Mouse (Mus musculus) embryonic facial prominence, embryonic 13.5 days (tissue): ENCODE measurements around the gene Olfr1532-ps1. TPM values are rescaled to one million over a fixed set of nuclear protein-coding genes. Genes with fewer than 3 reads are reported as not detected.
"Not testable (repeated sequence)": the region's sequence is repeated elsewhere in the genome, so short reads cannot be mapped to it uniquely, and the experiment has no call there.

Experiments
- ATAC-seq: fragments of 200-750 bp; cut with Nextera tagmentation; 2 replicates; pipeline ENCODE4 v1.8.0; 2017; ENCODE audit warnings: low read depth; ENCODE audit not compliant: insufficient number of reproducible peaks, insufficient read depth, low FRiP score, low TSS enrichment
- H3K27ac ChIP-seq: fragments of 300-500 bp; sonication (generic); 2 replicates; pipeline ENCODE4 v1.5.1; 2015; ENCODE audit warnings: moderate library complexity, mild to moderate bottlenecking, inconsistent platforms
- H3K27me3 ChIP-seq: fragments of 300-500 bp; sonication (generic); 2 replicates; pipeline ENCODE4 v1.6.1; 2015; ENCODE audit warnings: mild to moderate bottlenecking, inconsistent platforms
- H3K36me3 ChIP-seq: fragments of 300-500 bp; sonication (generic); 2 replicates; pipeline ENCODE4 v1.6.1; 2015; ENCODE audit warnings: mild to moderate bottlenecking, inconsistent platforms
- H3K4me1 ChIP-seq: fragments of 300-500 bp; sonication (generic); 2 replicates; pipeline ENCODE4 v1.6.1; 2015; ENCODE audit warnings: inconsistent platforms
- H3K4me2 ChIP-seq: fragments of 300-500 bp; sonication (generic); 2 replicates; pipeline ENCODE4 v1.6.1; 2015; ENCODE audit warnings: moderate library complexity, mild to moderate bottlenecking, inconsistent platforms
- H3K4me3 ChIP-seq: fragments of 300-500 bp; sonication (generic); 2 replicates; pipeline ENCODE4 v1.5.1; 2015; ENCODE audit warnings: mild to moderate bottlenecking, inconsistent platforms
- H3K9ac ChIP-seq: fragments of 300-500 bp; sonication (generic); 2 replicates; pipeline ENCODE4 v1.6.1; 2015; ENCODE audit warnings: mild to moderate bottlenecking, inconsistent platforms
- H3K9me3 ChIP-seq: fragments of 300-500 bp; sonication (generic); 2 replicates; pipeline ENCODE4 v1.6.1; 2016; ENCODE audit warnings: inconsistent platforms
- WGBS: fragments of 180-500 bp; shearing (Covaris S2); methylation state at CpG from one replicate; pipeline ENCODE4 v1.1.7; 2015; ENCODE audit warnings: mixed read lengths; 5-methylcytosine and 5-hydroxymethylcytosine counted together
- polyA plus RNA-seq: library from polyadenylated mRNA; unstranded; fragments of >200 nt; fragmentation: Nextera tagmentation; extraction: Ambion mirVana; gene quantifications from 2 replicates; pipeline ENCODE4 v1.2.1, GENCODE M21; 2015

Olfr1532-ps1 gene
- not detected in 2 replicates for polyA plus RNA-seq

DNA sequence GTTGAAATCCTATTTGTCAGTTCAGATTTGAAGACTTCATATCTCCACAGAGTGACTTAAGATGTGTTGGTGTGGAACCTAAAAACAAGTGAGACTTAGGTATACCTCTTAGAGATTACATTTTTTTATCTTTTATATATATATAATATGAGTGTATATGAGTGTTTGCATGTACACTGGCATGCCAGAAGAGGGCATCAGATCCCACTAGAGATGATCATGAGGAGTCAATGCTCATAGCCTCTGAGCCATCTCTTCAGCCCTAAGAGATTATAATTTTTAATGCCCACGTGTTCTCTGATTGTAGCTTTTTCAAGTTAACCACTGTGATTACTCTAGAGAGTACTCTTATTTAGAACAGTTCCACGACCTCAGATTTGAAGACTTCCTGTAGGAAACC is at the start of gene Olfr1532-ps1:
Olfr1532-ps1 (plus strand) TSS at position 326 of the 400 bp plus-strand sequence.
- WGBS, result 57% methylated on average over 2 of the region's 2 CpGs
- no peaks in the 10 kb centered on the region for H3K4me1 ChIP-seq
- no peak within 1 kb of the TSS for H3K4me2 ChIP-seq
- ATAC-seq, result no peak
- H3K27ac ChIP-seq, result no peak within 1 kb of the TSS
- H3K9ac ChIP-seq, result no peak within 1 kb of the TSS
- no peaks in the 10 kb centered on the region for H3K27me3 ChIP-seq
- H3K9me3 ChIP-seq, result no peaks in the 10 kb centered on the region
- H3K36me3 ChIP-seq, result no peaks in the 10 kb centered on the region
- no peak within 1 kb of the TSS for H3K4me3 ChIP-seq

DNA sequence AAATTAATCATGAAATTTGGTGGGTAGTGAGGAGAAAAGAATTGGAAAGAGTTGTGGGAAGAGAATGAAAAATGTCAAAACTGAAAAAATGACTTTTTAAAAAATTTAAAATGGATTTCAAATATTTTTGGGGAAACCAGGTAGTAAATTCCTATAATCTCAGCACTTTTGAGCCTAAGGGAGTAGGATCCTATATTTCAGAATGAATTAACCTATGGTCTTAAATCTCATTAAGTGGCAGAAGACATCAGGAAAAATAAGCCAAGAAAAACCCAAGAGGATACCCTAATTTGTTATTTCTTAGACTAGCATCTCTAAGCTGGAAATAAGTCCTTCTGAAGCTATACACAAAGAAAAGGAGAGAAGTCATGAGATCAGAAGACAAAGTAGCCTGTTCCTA is 44.9 kb upstream of the Olfr1532-ps1 start, which contains the start of gene Olfr704:
Olfr704 (plus strand) TSS at position 301 of the 400 bp plus-strand sequence.
- no peaks in the 10 kb centered on the region for H3K9me3 ChIP-seq
- ATAC-seq, result no peak

DNA sequence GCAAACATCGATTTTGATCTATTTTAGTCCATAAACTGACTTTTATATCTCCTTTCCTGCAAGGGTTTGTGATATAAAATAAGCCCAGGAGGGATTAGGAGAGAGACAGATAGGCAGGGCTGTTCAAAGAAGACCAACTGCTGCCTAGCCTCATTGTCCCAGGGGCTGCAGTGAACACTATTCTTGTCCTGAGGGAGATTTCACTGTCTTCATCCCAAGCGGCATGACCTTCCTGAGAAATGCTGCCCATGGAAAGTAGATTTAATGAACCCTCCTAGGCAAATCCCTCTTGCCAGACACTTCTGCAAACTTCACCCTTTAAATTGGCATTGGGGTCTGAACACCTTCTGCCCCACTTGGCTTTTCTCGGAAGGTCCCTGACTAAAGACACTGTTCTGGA is 31.0 kb upstream of the Olfr1532-ps1 start, which contains the start of gene Olfr705:
Olfr705 (minus strand) TSS at position 101 of the 400 bp plus-strand sequence.
- WGBS, result 80% methylated on average over 3 of the region's 3 CpGs
- H3K27ac ChIP-seq, result no peak within 1 kb of the TSS
- no peak within 1 kb of the TSS for H3K4me2 ChIP-seq
- no peaks in the 10 kb centered on the region for H3K9me3 ChIP-seq
- no peak for ATAC-seq
- no peaks in the 10 kb centered on the region for H3K4me1 ChIP-seq
- no peaks in the 10 kb centered on the region for H3K36me3 ChIP-seq
- H3K4me3 ChIP-seq, result no peak within 1 kb of the TSS
- H3K27me3 ChIP-seq, result no peaks in the 10 kb centered on the region
- H3K9ac ChIP-seq, result no peak within 1 kb of the TSS

More for the DNA sequence above, 44.9 kb upstream of the Olfr1532-ps1 start, which contains the start of gene Olfr704:
- no peaks in the 10 kb centered on the region for H3K36me3 ChIP-seq
- H3K4me3 ChIP-seq, result no peak within 1 kb of the TSS
- no peaks in the 10 kb centered on the region for H3K27me3 ChIP-seq
- H3K27ac ChIP-seq, result no peak within 1 kb of the TSS
- H3K4me2 ChIP-seq, result no peak within 1 kb of the TSS
- H3K4me1 ChIP-seq, result no peaks in the 10 kb centered on the region
- no peak within 1 kb of the TSS for H3K9ac ChIP-seq

DNA sequence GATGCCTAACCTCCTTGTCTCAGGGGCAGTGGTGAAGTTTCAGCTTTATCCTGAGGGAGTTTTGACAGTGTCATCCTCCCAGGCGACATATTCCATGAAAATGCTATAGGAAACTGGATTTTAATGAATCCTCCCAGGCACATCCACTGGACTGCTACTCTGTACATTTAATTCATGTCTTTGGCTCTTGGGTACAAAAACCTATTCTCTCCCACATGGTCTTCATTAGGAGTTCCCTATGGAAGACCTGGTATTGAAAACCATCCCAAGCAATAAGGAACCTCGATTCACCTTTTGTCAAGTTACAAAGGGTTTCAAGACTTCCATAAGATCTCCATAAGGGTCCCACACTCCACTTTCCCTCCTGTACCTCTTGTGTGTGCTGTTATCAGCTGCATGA is 19.7 kb upstream of the Olfr1532-ps1 start, which contains the start of gene Olfr706:
Olfr706 (minus strand) TSS at position 101 of the 400 bp plus-strand sequence.
- Histone ChIP-seq H3K27ac (no peak within 1 kb of the TSS), H3K9me3 (no peaks in the 10 kb centered on the region), H3K27me3 (no peaks in the 10 kb centered on the region), H3K4me3 (no peak within 1 kb of the TSS), H3K36me3 (no peaks in the 10 kb centered on the region), H3K4me2 (no peak within 1 kb of the TSS), H3K4me1 (no peaks in the 10 kb centered on the region), H3K9ac (no peak within 1 kb of the TSS)
- ATAC-seq, result no peak
- WGBS, result 80% methylated on average over 2 of the region's 2 CpGs

DNA sequence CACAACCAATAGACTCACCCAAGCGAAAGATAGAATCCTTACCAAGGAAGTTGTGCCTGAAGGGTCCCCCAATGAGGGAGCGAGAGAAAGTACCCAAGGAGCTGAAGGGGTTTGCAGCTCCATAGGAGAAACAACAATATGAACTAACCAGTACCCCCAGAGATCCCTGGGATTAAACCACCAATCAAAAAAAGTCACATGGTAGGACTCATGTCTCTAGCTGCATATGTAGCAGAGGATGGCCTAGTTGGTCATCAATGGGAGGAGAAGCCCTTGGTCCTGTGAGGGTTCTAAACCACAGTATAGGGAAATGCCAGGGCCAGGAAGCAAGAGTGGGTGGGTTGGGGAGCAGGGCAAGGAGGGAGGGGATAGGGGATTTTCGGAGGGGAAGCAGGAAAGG is 6.7 kb upstream of the Olfr1532-ps1 start, which contains the start of gene Olfr707:
Olfr707 (minus strand) TSS at position 101 of the 400 bp plus-strand sequence.
- H3K27ac ChIP-seq, H3K4me1 ChIP-seq, H3K4me2 ChIP-seq, H3K36me3 ChIP-seq, H3K4me3 ChIP-seq, ATAC-seq, H3K9me3 ChIP-seq, H3K9ac ChIP-seq, H3K27me3 ChIP-seq: not testable (repeated sequence)
- WGBS, result 76% methylated on average over 3 of the region's 3 CpGs

DNA sequence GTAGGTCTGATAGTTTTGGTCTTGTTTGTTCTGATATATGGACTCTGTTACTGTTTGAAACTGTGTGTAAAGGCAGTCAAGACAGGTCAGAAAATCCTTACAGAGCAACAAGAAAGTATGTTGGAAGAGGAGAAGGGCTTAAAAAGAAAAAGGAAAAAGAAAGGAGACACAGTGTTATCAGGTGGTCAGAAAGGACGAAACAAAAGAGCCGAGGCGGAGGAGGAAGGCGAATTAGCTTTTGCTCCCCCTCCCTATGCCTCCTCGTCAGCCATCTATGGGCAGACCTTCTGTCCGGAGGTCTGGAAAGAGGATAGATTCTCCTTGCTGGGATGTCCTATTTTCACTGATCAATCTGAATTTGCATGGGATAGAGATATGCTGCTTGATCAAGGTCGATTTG is 13.2 kb downstream of the Olfr1532-ps1 start:
- H3K27me3 ChIP-seq, H3K36me3 ChIP-seq, H3K4me3 ChIP-seq, H3K9ac ChIP-seq, H3K9me3 ChIP-seq, ATAC-seq, H3K4me1 ChIP-seq, H3K27ac ChIP-seq, H3K4me2 ChIP-seq: not testable (repeated sequence)
- 87% methylated on average over 7 of the region's 7 CpGs for WGBS

DNA sequence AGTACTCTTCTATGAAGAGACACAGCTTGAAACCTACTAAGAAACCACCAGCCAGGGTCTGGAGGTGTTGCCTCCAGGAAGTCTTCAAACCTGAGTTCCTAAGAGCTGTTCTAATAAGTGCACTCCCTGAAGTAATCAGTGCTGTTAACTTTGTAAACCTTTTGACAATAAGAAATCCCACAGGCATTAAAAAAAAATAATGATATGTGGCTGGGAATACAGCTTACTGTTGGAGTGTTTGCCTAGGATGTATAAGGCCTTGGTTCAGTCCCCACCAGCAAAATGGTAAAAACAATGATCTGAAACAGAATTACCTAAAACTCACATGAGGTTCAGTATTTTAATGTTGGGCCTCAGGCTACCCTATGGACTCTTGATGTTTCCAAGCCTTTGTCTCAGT is 24.3 kb downstream of the Olfr1532-ps1 start, which contains the start of gene Olfr709-ps1:
Olfr709-ps1 (minus strand) TSS at position 101 of the 400 bp plus-strand sequence.
- H3K9ac ChIP-seq, result no peak within 1 kb of the TSS
- no peaks in the 10 kb centered on the region for H3K4me1 ChIP-seq
- no peak within 1 kb of the TSS for H3K4me2 ChIP-seq
- H3K27me3 ChIP-seq, result no peaks in the 10 kb centered on the region
- H3K9me3 ChIP-seq, result no peaks in the 10 kb centered on the region
- no peak within 1 kb of the TSS for H3K27ac ChIP-seq
- H3K4me3 ChIP-seq, result no peak within 1 kb of the TSS
- ATAC-seq, result no peak
- no peaks in the 10 kb centered on the region for H3K36me3 ChIP-seq

DNA sequence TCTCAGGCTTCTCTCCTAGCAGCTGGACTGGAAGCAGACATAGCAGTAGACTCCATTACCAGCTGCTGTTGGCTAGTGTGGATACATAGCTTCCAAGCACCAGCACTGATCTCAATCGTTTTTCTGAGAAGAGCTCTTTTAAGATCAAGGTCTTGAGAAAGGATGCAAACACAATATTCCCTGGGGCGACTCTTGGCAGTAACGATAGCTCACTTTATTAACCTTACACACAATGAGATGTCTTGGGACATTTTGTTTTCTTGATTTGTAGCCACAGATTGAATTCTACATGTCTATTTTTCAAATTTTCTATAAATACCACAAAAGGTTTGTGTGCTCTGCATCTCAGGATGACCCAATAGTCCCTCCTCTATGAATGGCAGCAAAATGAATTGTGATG is 40.4 kb downstream of the Olfr1532-ps1 start, which contains the start of gene Olfr710:
Olfr710 (minus strand) TSS at position 101 of the 400 bp plus-strand sequence.
- H3K27me3 ChIP-seq, result no peaks in the 10 kb centered on the region
- no peaks in the 10 kb centered on the region for H3K36me3 ChIP-seq
- no peak within 1 kb of the TSS for H3K4me3 ChIP-seq
- H3K4me1 ChIP-seq, result no peaks in the 10 kb centered on the region
- H3K27ac ChIP-seq, result no peak within 1 kb of the TSS
- 79% methylated on average over 3 of the region's 3 CpGs for WGBS
- H3K9ac ChIP-seq, result no peak within 1 kb of the TSS
- H3K9me3 ChIP-seq, result no peaks in the 10 kb centered on the region
- ATAC-seq, result no peak
- H3K4me2 ChIP-seq, result no peak within 1 kb of the TSS

DNA sequence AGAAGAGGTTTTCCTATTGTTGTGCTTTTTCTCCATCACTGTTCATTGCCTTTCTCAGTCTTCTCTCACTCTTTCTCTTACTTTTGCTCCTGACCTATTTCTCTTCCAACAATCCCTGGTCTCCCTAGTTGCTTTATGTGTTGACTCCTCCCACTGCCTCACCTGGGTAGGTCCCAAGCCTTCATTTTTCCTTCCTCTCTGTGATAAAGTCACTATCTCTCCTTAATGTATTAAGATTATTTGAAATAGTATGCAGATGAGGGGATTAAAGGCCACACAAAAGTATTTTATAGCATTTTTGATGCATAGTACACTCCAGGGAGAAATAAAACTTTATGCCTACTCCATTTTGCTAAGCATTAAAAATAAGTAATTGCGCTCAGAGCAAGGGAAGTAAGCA is 56.0 kb downstream of the Olfr1532-ps1 start, which contains the start of gene Olfr6:
Olfr6 (minus strand) TSS at position 101 of the 400 bp plus-strand sequence.
- no peak within 1 kb of the TSS for H3K27ac ChIP-seq
- WGBS, result 79% methylated on average over 1 of the region's 1 CpGs
- H3K4me1 ChIP-seq, result no peaks in the 10 kb centered on the region
- H3K36me3 ChIP-seq, result no peaks in the 10 kb centered on the region
- H3K27me3 ChIP-seq, result no peaks in the 10 kb centered on the region
- no peak within 1 kb of the TSS for H3K4me2 ChIP-seq
- H3K9ac ChIP-seq, result no peak within 1 kb of the TSS
- H3K4me3 ChIP-seq, result no peak within 1 kb of the TSS
- ATAC-seq, result no peak
- no peaks in the 10 kb centered on the region for H3K9me3 ChIP-seq

Other genes starting within 250 kb of the Olfr1532-ps1 start
- gene Olfr693, start 227.4 kb upstream of the Olfr1532-ps1 start, polyA plus RNA-seq, result not detected in 2 replicates
- not detected in 2 replicates for gene Olfr694, start 216.2 kb upstream of the Olfr1532-ps1 start, polyA plus RNA-seq
- gene Olfr695, start 191.6 kb upstream of the Olfr1532-ps1 start, polyA plus RNA-seq, result not detected in 2 replicates
- not detected in 2 replicates for gene Olfr697, start 165.6 kb upstream of the Olfr1532-ps1 start, polyA plus RNA-seq
- not detected in 2 replicates for gene Olfr698, start 152.6 kb upstream of the Olfr1532-ps1 start, polyA plus RNA-seq
- not detected in 2 replicates for gene Olfr699, start 114.8 kb upstream of the Olfr1532-ps1 start, polyA plus RNA-seq
- gene Olfr700, start 99.2 kb upstream of the Olfr1532-ps1 start, polyA plus RNA-seq, result not detected in 2 replicates
- not detected in 2 replicates for gene Olfr701, start 93.9 kb upstream of the Olfr1532-ps1 start, polyA plus RNA-seq
- gene Olfr702, start 74.1 kb upstream of the Olfr1532-ps1 start, polyA plus RNA-seq, result not detected in 2 replicates
- not detected in 2 replicates for gene Olfr703, start 64.6 kb upstream of the Olfr1532-ps1 start, polyA plus RNA-seq
- not detected in 2 replicates for gene Olfr704, start 44.8 kb upstream of the Olfr1532-ps1 start, polyA plus RNA-seq
- gene Olfr705, start 31.1 kb upstream of the Olfr1532-ps1 start, polyA plus RNA-seq, result not detected in 2 replicates
- gene Olfr706, start 19.8 kb upstream of the Olfr1532-ps1 start, polyA plus RNA-seq, result not detected in 2 replicates
- gene Olfr707, start 6.8 kb upstream of the Olfr1532-ps1 start, polyA plus RNA-seq, result not detected in 2 replicates
- gene Olfr709-ps1, start 24.2 kb downstream of the Olfr1532-ps1 start, polyA plus RNA-seq, result not detected in 2 replicates
- not detected in 2 replicates for gene Olfr710, start 40.3 kb downstream of the Olfr1532-ps1 start, polyA plus RNA-seq
- gene Olfr6, start 55.9 kb downstream of the Olfr1532-ps1 start, polyA plus RNA-seq, result not detected in 2 replicates
- gene Olfr711, start 67.5 kb downstream of the Olfr1532-ps1 start, polyA plus RNA-seq, result not detected in 2 replicates
- not detected in 2 replicates for gene Olfr2, start 98.1 kb downstream of the Olfr1532-ps1 start, polyA plus RNA-seq
- not detected in 2 replicates for gene Olfr713, start 123.2 kb downstream of the Olfr1532-ps1 start, polyA plus RNA-seq
- not detected in 2 replicates for gene Olfr714, start 163.0 kb downstream of the Olfr1532-ps1 start, polyA plus RNA-seq
- not detected in 2 replicates for gene Olfr17, start 185.2 kb downstream of the Olfr1532-ps1 start, polyA plus RNA-seq
- gene Olfr715b, start 202.4 kb downstream of the Olfr1532-ps1 start, polyA plus RNA-seq, result not detected in 2 replicates
- not detected in 2 replicates for gene Olfr715, start 223.1 kb downstream of the Olfr1532-ps1 start, polyA plus RNA-seq
- not detected in 2 replicates for gene Olfr716, start 230.3 kb downstream of the Olfr1532-ps1 start, polyA plus RNA-seq